Mouse (Mus musculus) heart, embryonic 11.5 days (tissue): Measurements from ENCODE around the gene Cript. TPM values are rescaled to one million over a fixed set of nuclear protein-coding genes. Genes with fewer than 3 reads are reported as not detected.

ENCODE experiments used
- ATAC-seq: fragments of 200-750 bp; cut with Nextera tagmentation; replicated peaks from 2 replicates; pipeline ENCODE4 v1.8.0; 2017; ENCODE audit warnings: moderate library complexity; ENCODE audit not compliant: insufficient number of reproducible peaks, low FRiP score, low TSS enrichment
- H3K27ac ChIP-seq: fragments of 300-500 bp; sonication (generic); 2 replicates; pipeline ENCODE4 v1.5.1; 2014; ENCODE audit warnings: mild to moderate bottlenecking, low read depth, low read length
- H3K27me3 ChIP-seq: fragments of 300-500 bp; sonication (generic); 2 replicates; pipeline ENCODE4 v1.6.1; 2014; ENCODE audit warnings: mild to moderate bottlenecking, low read length, mixed read lengths; ENCODE audit not compliant: control insufficient read depth, insufficient read depth
- H3K36me3 ChIP-seq: fragments of 300-500 bp; sonication (generic); 2 replicates; pipeline ENCODE4 v1.6.1; 2014; ENCODE audit warnings: mild to moderate bottlenecking, low read length, moderate library complexity, mixed read lengths; ENCODE audit not compliant: control insufficient read depth, insufficient read depth
- H3K4me1 ChIP-seq: fragments of 300-500 bp; sonication (generic); 2 replicates; pipeline ENCODE4 v1.6.1; 2014; ENCODE audit warnings: low read length; ENCODE audit not compliant: control insufficient read depth, insufficient read depth
- H3K4me2 ChIP-seq: fragments of 300-500 bp; sonication (generic); 2 replicates; pipeline ENCODE4 v1.6.1; 2014; ENCODE audit warnings: mild to moderate bottlenecking, moderate library complexity
- H3K4me3 ChIP-seq: fragments of 300-500 bp; sonication (generic); 2 replicates; pipeline ENCODE4 v1.5.1; 2014; ENCODE audit warnings: low read depth, low read length
- H3K9ac ChIP-seq: fragments of 300-500 bp; sonication (generic); 2 replicates; pipeline ENCODE4 v1.6.1; 2014; ENCODE audit warnings: mild to moderate bottlenecking, low read depth, low read length, moderate library complexity
- H3K9me3 ChIP-seq: fragments of 300-500 bp; sonication (generic); replicated peaks from 2 replicates; pipeline ENCODE4 v1.6.1; 2016; ENCODE audit warnings: low read length; ENCODE audit not compliant: control insufficient read depth
- WGBS: fragments of 180-500 bp; shearing (Covaris S2); extraction: QIAGEN DNeasy Blood & Tissue Kit; methylation state at CpG from one replicate; pipeline ENCODE4 v1.1.7; 2014; ENCODE audit not compliant: insufficient replicate concordance; 5-methylcytosine and 5-hydroxymethylcytosine counted together
- polyA plus RNA-seq: library from polyadenylated mRNA; unstranded; fragments of >200 nt; fragmentation: Nextera tagmentation; extraction: Ambion mirVana; gene quantifications from 2 replicates; pipeline ENCODE4 v1.2.1, GENCODE M21; 2014

Gene Cript
- polyA plus RNA-seq, 1 experiment from 2014 or later, result 118 TPM

DNA sequence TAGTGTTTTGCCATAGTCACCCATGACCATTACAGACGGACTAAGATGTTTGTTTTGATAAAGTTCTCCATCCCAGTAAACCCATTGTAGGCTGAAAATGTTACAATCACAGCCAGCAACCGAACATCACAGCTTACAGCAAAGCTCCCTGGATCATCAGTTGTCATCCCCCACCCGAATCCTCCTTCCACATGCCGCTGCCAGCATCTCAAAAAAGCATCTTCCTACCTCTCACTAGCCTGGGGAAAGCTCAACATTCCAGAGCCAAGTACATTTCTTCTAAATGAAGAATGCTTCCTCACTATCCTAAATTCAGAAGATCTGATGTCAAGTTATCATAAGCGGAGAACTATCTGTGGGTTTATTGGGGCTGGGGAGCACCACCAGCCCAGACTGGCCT, 13.1 kb downstream of the Cript start:
- no peak overlapping the region for H3K4me2 ChIP-seq
- 85% methylated on average over 5 of the region's 5 CpGs for WGBS

DNA sequence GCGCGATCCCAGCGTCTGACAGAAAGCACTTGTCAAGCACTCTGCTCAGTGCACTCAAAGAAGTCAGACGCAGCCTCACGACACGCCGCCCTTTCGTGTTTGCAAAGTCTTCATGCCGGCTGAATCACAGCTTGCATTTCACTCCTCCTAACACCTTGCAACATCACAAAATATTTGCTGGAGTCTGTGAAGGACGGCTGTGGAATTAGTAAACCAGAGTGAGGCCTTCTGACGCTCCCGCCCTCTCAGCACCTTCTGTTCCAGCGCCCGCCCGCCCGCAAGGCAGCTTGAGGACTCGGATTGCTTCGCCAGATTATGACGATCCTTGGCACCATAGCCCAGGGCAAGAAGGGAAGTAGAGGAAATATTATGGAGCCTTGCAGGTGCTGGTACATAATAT, 16.4 kb downstream of the Cript start:
- ATAC-seq, result no peak
- no peak overlapping the region for H3K4me2 ChIP-seq
- WGBS, result 59% methylated on average over 19 of the region's 19 CpGs

More for the DNA sequence above, 13.1 kb downstream of the Cript start:
- H3K27me3 ChIP-seq, result peaks cover 2% of the 10 kb centered on the region; the same call in 1 of the 2 replicates
- H3K36me3 ChIP-seq, result no peaks in the 10 kb centered on the region; the same call in 1 of the 2 replicates
- no peak for ATAC-seq
- no peak overlapping the region for H3K4me3 ChIP-seq
- H3K9ac ChIP-seq, result no peak overlapping the region
- H3K27ac ChIP-seq, result no peak overlapping the region
- no peaks in the 10 kb centered on the region for H3K9me3 ChIP-seq
- no peaks in the 10 kb centered on the region for H3K4me1 ChIP-seq

DNA sequence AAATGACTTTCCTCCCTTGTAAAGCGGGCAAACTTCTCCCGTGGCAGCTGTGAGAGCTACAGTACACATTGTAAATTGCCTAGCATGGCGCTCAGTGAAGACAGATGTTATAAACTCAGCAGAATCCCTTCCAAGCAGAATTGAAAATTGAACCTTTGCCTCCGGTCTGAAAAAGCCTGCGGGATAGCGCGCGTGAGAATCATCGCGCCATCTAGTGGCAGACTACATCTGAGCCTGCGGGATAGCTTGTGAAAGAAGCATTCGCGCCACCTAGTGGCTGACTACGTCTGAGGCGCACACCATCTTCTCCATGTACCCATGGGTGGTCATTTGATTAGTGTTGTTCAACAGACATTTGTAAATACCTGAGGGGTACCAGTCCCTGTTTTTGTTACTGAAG, 19.0 kb downstream of the Cript start:
- WGBS, result 2% methylated on average over 15 of the region's 15 CpGs
- Histone ChIP-seq H3K27ac (no peak overlapping the region), H3K4me1 (no peaks in the 10 kb centered on the region), H3K9me3 (no peaks in the 10 kb centered on the region), H3K9ac (no peak overlapping the region), H3K27me3 (peaks cover 4% of the 10 kb centered on the region; the same call in 1 of the 2 replicates), H3K36me3 (no peaks in the 10 kb centered on the region), H3K4me3 (no peak overlapping the region), H3K4me2 (no peak overlapping the region)
- ATAC-seq, result no peak

More for the DNA sequence above, 16.4 kb downstream of the Cript start:
- no peak overlapping the region for H3K27ac ChIP-seq
- peaks cover 4% of the 10 kb centered on the region; the same call in 1 of the 2 replicates for H3K27me3 ChIP-seq
- H3K4me3 ChIP-seq, result no peak overlapping the region
- H3K9ac ChIP-seq, result no peak overlapping the region
- H3K9me3 ChIP-seq, result no peaks in the 10 kb centered on the region
- no peaks in the 10 kb centered on the region for H3K36me3 ChIP-seq
- no peaks in the 10 kb centered on the region for H3K4me1 ChIP-seq

DNA sequence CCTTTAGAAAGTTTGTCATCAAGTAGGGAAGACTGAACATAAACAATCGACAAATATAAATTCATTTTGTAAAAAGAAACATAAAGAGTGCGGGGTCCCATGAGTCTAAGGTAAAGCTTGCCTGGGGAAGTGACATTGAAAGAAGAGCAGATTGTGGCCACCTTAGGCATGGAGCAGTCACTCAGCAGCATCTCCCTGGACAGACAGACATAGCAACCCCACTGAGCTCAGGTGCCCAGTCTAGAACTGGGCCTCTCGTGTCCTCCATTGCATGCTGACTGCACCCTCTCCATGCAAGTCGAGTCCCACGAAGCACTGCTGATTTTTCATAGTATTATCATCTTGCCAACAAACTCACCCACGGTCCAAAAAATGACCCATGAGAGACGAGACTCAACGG, 19.4 kb downstream of the Cript start:
- H3K4me3 ChIP-seq, result no peak overlapping the region
- no peak overlapping the region for H3K4me2 ChIP-seq
- no peak overlapping the region for H3K9ac ChIP-seq
- H3K27me3 ChIP-seq, result peaks cover 4% of the 10 kb centered on the region; the same call in 1 of the 2 replicates
- no peak for ATAC-seq
- WGBS, result 80% methylated on average over 8 of the region's 8 CpGs
- H3K27ac ChIP-seq, result no peak overlapping the region
- no peaks in the 10 kb centered on the region for H3K36me3 ChIP-seq
- H3K4me1 ChIP-seq, result no peaks in the 10 kb centered on the region
- H3K9me3 ChIP-seq, result no peaks in the 10 kb centered on the region

DNA sequence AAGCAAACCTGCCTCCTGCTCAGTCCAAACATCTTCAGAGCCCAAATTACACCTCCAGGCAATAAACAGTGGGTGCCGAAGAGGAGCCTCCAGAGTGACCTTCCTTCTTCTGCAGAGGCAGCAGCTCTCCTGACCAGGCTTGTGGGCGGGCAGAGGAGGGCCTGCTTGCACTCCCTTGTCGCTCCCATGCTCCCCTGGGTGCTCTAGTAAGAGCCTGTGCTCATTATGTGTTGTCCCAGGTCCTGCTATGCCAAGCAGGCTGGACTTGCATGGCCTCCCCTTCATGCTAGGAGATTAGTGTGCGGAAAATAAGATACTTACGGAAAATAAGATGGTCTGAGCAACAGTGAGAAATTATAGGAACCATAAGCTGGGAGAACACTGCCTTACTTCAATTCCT, 24.3 kb downstream of the Cript start:
- no peak overlapping the region for H3K27ac ChIP-seq
- no peaks in the 10 kb centered on the region for H3K9me3 ChIP-seq
- H3K36me3 ChIP-seq, result no peaks in the 10 kb centered on the region
- peaks cover under 1% of the 10 kb centered on the region; the same call in 1 of the 2 replicates for H3K4me1 ChIP-seq
- H3K4me2 ChIP-seq, result no peak overlapping the region
- no peak for ATAC-seq
- no peaks in the 10 kb centered on the region for H3K27me3 ChIP-seq
- 61% methylated on average over 5 of the region's 5 CpGs for WGBS
- H3K4me3 ChIP-seq, result no peak overlapping the region
- no peak overlapping the region for H3K9ac ChIP-seq

DNA sequence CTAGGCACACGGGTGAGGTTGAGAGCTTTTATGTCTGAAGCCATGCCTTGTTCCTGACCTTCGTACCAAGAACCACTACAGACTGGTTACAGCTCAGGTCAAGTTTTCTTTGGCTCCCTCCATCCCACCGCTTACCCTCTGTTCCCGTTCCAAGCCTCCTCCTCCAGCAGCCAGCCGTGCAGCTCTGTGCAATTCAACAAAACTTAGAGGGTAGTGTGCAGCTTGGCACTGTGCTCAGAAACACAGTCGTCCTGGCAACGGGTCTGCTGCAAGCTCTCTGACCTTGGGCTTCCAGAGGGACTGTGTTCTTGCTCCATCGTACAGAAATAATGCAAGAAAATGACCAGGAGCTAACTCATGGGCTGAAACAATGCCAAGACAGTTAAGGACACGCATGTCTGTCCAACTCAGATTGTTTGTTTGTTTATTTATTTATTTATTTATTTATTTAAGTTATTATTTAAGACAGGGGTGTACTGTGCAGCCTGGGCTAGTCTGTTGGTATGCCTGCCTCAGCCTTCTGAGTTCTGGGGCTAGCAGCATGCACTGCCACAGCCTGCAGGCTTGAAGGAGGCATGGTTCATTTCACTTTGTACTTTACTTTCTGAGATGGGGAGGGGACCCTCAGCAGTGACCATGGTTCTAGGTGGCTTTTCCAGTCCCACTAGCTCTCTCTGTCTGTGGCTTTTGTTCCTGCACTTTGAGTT, 25.3 kb downstream of the Cript start:
- Histone ChIP-seq H3K4me3 (no peak overlapping the region), H3K27me3 (no peaks in the 10 kb centered on the region), H3K36me3 (no peaks in the 10 kb centered on the region), H3K4me1 (peaks cover 7% of the 10 kb centered on the region; the same call in 1 of the 2 replicates), H3K27ac (no peak overlapping the region), H3K9ac (no peak overlapping the region), H3K9me3 (no peaks in the 10 kb centered on the region), H3K4me2 (no peak overlapping the region)
- 63% methylated on average over 9 of the region's 9 CpGs for WGBS
- ATAC-seq, result no peak

DNA sequence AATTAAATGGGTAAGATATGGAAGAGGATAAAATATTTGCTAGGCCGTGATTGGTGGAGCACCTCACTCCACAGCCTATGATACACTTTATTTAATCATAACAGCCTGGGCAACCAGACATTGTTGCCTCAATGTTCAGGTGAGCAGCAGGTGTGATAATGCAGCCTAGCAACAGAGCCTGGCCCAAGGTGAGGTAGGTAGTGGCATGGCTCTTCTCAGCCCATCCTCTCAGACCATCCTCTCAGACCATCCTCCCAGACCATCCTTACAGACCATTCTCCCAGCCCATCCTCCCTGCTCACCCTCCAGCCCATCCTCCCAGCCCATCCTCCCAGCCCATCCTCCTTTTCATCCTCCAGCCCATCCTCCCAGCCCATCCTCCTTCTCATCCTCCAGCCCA, 26.3 kb downstream of the Cript start:
- Histone ChIP-seq H3K9ac (no peak overlapping the region), H3K27me3 (no peaks in the 10 kb centered on the region), H3K4me2 (no peak overlapping the region), H3K27ac (no peak overlapping the region), H3K9me3 (no peaks in the 10 kb centered on the region), H3K4me1 (peaks cover 7% of the 10 kb centered on the region; the same call in 1 of the 2 replicates), H3K4me3 (no peak overlapping the region), H3K36me3 (no peaks in the 10 kb centered on the region)
- WGBS, result 75% methylated on average over 1 of the region's 1 CpGs
- no peak for ATAC-seq

DNA sequence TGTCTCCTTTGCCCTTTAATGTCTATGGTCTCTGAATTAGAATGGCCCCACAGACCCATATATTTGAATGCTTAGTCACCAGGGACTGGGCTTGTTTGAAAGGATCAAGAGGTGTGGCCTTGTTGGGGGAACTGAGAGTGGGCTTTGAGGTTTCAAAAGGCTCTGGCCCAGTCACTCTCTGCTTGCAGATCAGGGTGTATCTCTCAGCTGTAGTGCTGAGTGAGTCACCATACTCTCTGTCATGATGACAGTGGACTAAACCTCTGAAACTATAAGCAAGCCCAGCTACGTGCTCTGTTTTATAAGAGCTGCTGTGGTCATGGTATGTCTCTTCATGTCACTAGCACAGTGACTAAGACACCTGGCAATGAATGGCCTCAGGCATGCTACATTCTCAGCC, 27.1 kb downstream of the Cript start:
- H3K9me3 ChIP-seq, result no peaks in the 10 kb centered on the region
- H3K36me3 ChIP-seq, result no peaks in the 10 kb centered on the region
- H3K9ac ChIP-seq, result no peak overlapping the region
- no peak for ATAC-seq
- H3K4me2 ChIP-seq, result no peak overlapping the region
- no peaks in the 10 kb centered on the region for H3K27me3 ChIP-seq
- no peak overlapping the region for H3K4me3 ChIP-seq
- no peak overlapping the region for H3K27ac ChIP-seq
- 68% methylated on average over 1 of the region's 1 CpGs for WGBS
- peaks cover 7% of the 10 kb centered on the region; the same call in 1 of the 2 replicates for H3K4me1 ChIP-seq

DNA sequence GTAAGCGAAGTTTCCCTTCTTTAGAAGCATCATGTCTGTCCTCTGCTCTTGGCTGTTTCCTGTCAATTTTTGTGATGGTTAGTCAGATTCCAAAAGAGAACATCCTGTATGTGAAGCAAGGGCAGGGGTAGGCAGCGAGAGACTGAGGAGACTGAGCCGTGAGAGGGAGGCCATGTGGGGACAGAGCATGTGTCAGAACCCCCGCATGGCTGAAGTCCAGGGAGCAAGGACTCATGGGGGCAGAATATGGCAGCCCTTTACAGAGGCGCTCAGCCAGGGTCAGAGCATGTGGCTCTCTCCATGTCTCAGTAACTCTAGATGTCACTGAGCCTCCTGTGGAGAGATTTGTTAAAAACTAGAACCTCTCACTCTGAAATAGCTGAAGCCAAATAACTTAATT, 28.6 kb downstream of the Cript start:
- Histone ChIP-seq H3K4me3 (no peak overlapping the region), H3K4me1 (peaks cover 7% of the 10 kb centered on the region; the same call in 1 of the 2 replicates), H3K27me3 (no peaks in the 10 kb centered on the region), H3K27ac (no peak overlapping the region), H3K4me2 (no peak overlapping the region), H3K9me3 (no peaks in the 10 kb centered on the region), H3K36me3 (no peaks in the 10 kb centered on the region), H3K9ac (no peak overlapping the region)
- ATAC-seq, result no peak
- WGBS, result 68% methylated on average over 5 of the region's 5 CpGs
